Mouse (Mus musculus) myocyte (in vitro differentiated cells): ENCODE measurements around the gene Olfr766-ps1. TPM values are rescaled to one million over a fixed set of nuclear protein-coding genes. Genes with fewer than 3 reads are reported as not detected.

Source experiments
- H3K27me3 ChIP-seq: one replicate; pipeline ENCODE4 v1.6.1; 2011; ENCODE audit not compliant: control insufficient read depth, insufficient read depth, insufficient read length
- H3K36me3 ChIP-seq: one replicate; pipeline ENCODE4 v1.6.1; 2011; ENCODE audit not compliant: control insufficient read depth, insufficient read depth
- H3K4me2 ChIP-seq: one replicate; pipeline ENCODE4 v1.6.1; 2011; ENCODE audit warnings: low read depth, control low read depth
- H3K4me3 ChIP-seq: one replicate; pipeline ENCODE4 v1.5.1; 2011; ENCODE audit warnings: mild to moderate bottlenecking, control low read depth, moderate library complexity
- H3K79me2 ChIP-seq: one replicate; pipeline ENCODE4 v1.6.1; 2011; ENCODE audit not compliant: control insufficient read depth, insufficient read depth
- H3ac ChIP-seq: one replicate; pipeline ENCODE4 v1.6.1; 2011; ENCODE audit not compliant: control insufficient read depth, insufficient read length
- CEBPB ChIP-seq: IDR thresholded peaks from 2 replicates; pipeline ENCODE4 v1.6.1; 2011; ENCODE audit warnings: mild to moderate bottlenecking, moderate library complexity; ENCODE audit not compliant: poor library complexity, insufficient read depth, severe bottlenecking
- E2F4 ChIP-seq: IDR thresholded peaks from one replicate; pipeline ENCODE4 v1.6.1; 2011; ENCODE audit warnings: mild to moderate bottlenecking, control low read depth, moderate library complexity; ENCODE audit not compliant: insufficient read depth
- MAX ChIP-seq: IDR thresholded peaks from one replicate; pipeline ENCODE4 v1.6.1; 2011; ENCODE audit warnings: low read depth, mild to moderate bottlenecking, control low read depth
- MYOD1 ChIP-seq, 3 experiments: IDR thresholded peaks; one replicate each; pipeline ENCODE4 v1.6.1; 2011; ENCODE audit warnings: control low read depth in 2 of 3, low read depth in 2 of 3, mild to moderate bottlenecking in 2 of 3, moderate library complexity in 1 of 3; ENCODE audit not compliant: insufficient read length in 2 of 3, control insufficient read depth in 1 of 3
- MYOG ChIP-seq, 3 experiments: IDR thresholded peaks; one replicate each; pipeline ENCODE4 v1.6.1; 2011; ENCODE audit warnings: control low read depth in 2 of 3, low read depth in 2 of 3, mild to moderate bottlenecking in 2 of 3; ENCODE audit not compliant: insufficient read length in 2 of 3, control insufficient read depth in 1 of 3, insufficient read depth in 1 of 3
- POLR2A ChIP-seq: IDR thresholded peaks from one replicate; pipeline ENCODE4 v1.6.1; 2011; ENCODE audit warnings: low read depth, mild to moderate bottlenecking, control low read depth, moderate library complexity; ENCODE audit not compliant: insufficient read length
- POLR2AphosphoS2 ChIP-seq: IDR thresholded peaks from one replicate; pipeline ENCODE4 v1.6.1; 2011; ENCODE audit warnings: low read depth, control low read depth; ENCODE audit not compliant: insufficient read length
- REST ChIP-seq: IDR thresholded peaks from one replicate; pipeline ENCODE4 v1.6.1; 2011; ENCODE audit warnings: mild to moderate bottlenecking, control low read depth, moderate library complexity; ENCODE audit not compliant: insufficient read depth, insufficient read length
- SRF ChIP-seq: IDR thresholded peaks from one replicate; pipeline ENCODE4 v1.6.1; 2011; ENCODE audit warnings: low read depth; ENCODE audit not compliant: control insufficient read depth, insufficient read length
- TCF12 ChIP-seq: IDR thresholded peaks from one replicate; pipeline ENCODE4 v1.6.1; 2011; ENCODE audit warnings: mild to moderate bottlenecking, control low read depth; ENCODE audit not compliant: poor library complexity, insufficient read depth, severe bottlenecking
- TCF3 ChIP-seq: IDR thresholded peaks from one replicate; pipeline ENCODE4 v1.6.1; 2011; ENCODE audit warnings: low read depth, control low read depth; ENCODE audit not compliant: insufficient read length
- USF1 ChIP-seq: IDR thresholded peaks from one replicate; pipeline ENCODE4 v1.6.1; 2011; ENCODE audit warnings: low read depth, mild to moderate bottlenecking, control low read depth, moderate library complexity
- polyA plus RNA-seq: library from polyadenylated mRNA; unstranded; fragments of >200 nt; fragmentation: generic; extraction: Trizol; gene quantifications from one replicate; pipeline ENCODE4 v1.2.1, GENCODE M21; 2012; ENCODE audit warnings: missing spikeins

Gene Olfr766-ps1
- polyA plus RNA-seq, 1 experiment: not detected

GRCm38 (mm10) chr10:129014477-129014876 lies 54.3 kb downstream of the Olfr766-ps1 start:
- TF ChIP-seq TCF3: no peak
- TF ChIP-seq TCF12: no peak
- no peak for TF ChIP-seq POLR2A
- TF ChIP-seq MAX: no peak
- TF ChIP-seq MYOG (IDR thresholded peaks at IDR 0.05; ENCODE audit: control insufficient read depth in 1 of 3, insufficient read depth in 1 of 3, insufficient read length in 2 of 3, low read depth in 2 of 3): no peak
- TF ChIP-seq SRF: no peak
- TF ChIP-seq E2F4: no peak
- TF ChIP-seq POLR2AphosphoS2: no peak
- no peak for TF ChIP-seq CEBPB
- no peak for TF ChIP-seq USF1
- no peak for TF ChIP-seq REST
- TF ChIP-seq MYOD1 (IDR thresholded peaks at IDR 0.05; ENCODE audit: control insufficient read depth in 1 of 3, insufficient read length in 2 of 3, low read depth in 2 of 3): no peak
- Histone ChIP-seq H3K4me3 (no peak overlapping the region), H3ac (no peak overlapping the region), H3K79me2 (no peaks in the 10 kb centered on the region), H3K4me2 (no peak overlapping the region), H3K27me3 (no peaks in the 10 kb centered on the region), H3K36me3 (no peaks in the 10 kb centered on the region)

Other genes with a start within 250 kb of the Olfr766-ps1 start
- gene Ormdl2, start 247.3 kb downstream of the Olfr766-ps1 start, polyA plus RNA-seq: 19.2 TPM
- 17.9 TPM for gene Gdf11, start 177.3 kb downstream of the Olfr766-ps1 start, polyA plus RNA-seq
- 2,403 TPM for gene Cd63, start 168.0 kb downstream of the Olfr766-ps1 start, polyA plus RNA-seq
- gene Rdh5, start 146.1 kb downstream of the Olfr766-ps1 start, polyA plus RNA-seq: 63.3 TPM
- gene Bloc1s1, start 144.9 kb downstream of the Olfr766-ps1 start, polyA plus RNA-seq: 238 TPM
- gene Itga7, start 135.2 kb downstream of the Olfr766-ps1 start, polyA plus RNA-seq: 635 TPM
- 0.71 TPM for gene Mettl7b, start 108.0 kb downstream of the Olfr766-ps1 start, polyA plus RNA-seq
- not detected for gene Olfr9, start 79.5 kb downstream of the Olfr766-ps1 start, polyA plus RNA-seq
- gene Olfr763, start 58.2 kb downstream of the Olfr766-ps1 start, polyA plus RNA-seq: 0.05 TPM
- 0.01 TPM for gene Olfr764-ps1, start 29.1 kb downstream of the Olfr766-ps1 start, polyA plus RNA-seq
- gene Olfr765, start 19.0 kb downstream of the Olfr766-ps1 start, polyA plus RNA-seq: not detected
- 0.04 TPM for gene Olfr767, start 13.9 kb upstream of the Olfr766-ps1 start, polyA plus RNA-seq
- gene Olfr768, start 30.4 kb upstream of the Olfr766-ps1 start, polyA plus RNA-seq: 0.01 TPM
- 0.04 TPM for gene Olfr769, start 48.9 kb upstream of the Olfr766-ps1 start, polyA plus RNA-seq
- gene Olfr770, start 70.0 kb upstream of the Olfr766-ps1 start, polyA plus RNA-seq: not detected
- not detected for gene Olfr771, start 95.8 kb upstream of the Olfr766-ps1 start, polyA plus RNA-seq
- gene Olfr772, start 108.9 kb upstream of the Olfr766-ps1 start, polyA plus RNA-seq: not detected
- gene Olfr773, start 118.4 kb upstream of the Olfr766-ps1 start, polyA plus RNA-seq: not detected
- gene Olfr774, start 167.2 kb upstream of the Olfr766-ps1 start, polyA plus RNA-seq: not detected
- not detected for gene Olfr775, start 179.4 kb upstream of the Olfr766-ps1 start, polyA plus RNA-seq
- not detected for gene Olfr776, start 190.2 kb upstream of the Olfr766-ps1 start, polyA plus RNA-seq
- not detected for gene Olfr777, start 202.5 kb upstream of the Olfr766-ps1 start, polyA plus RNA-seq
- gene Olfr780, start 249.1 kb upstream of the Olfr766-ps1 start, polyA plus RNA-seq: not detected